Mouse (Mus musculus): ENCODE data around the gene Olfr353. TPM values are rescaled to one million over a fixed set of nuclear protein-coding genes. Genes with fewer than 3 reads are reported as not detected.

Gene Olfr353
- not detected in 2 replicates for polyA plus RNA-seq (2014; fragmentation: Nextera tagmentation; extraction: Ambion mirVana)

GRCm38 (mm10) chr2:36892836-36893235, at the start of gene Olfr353:
Gene Olfr353, minus strand, starts transcription at chr2:36892936.
- DNase-seq (ENCODE audit: low spot score, missing footprints) (no peak), ATAC-seq (ENCODE audit: low FRiP score) (no peak)
- no peaks in the 10 kb centered on the region for H3K4me1 ChIP-seq (ENCODE audit: control insufficient read depth, insufficient read depth, low read length)
- H3K9me3 ChIP-seq (ENCODE audit: control insufficient read depth, low read length): no peaks in the 10 kb centered on the region; the same call in 1 of the 2 replicates
- H3K27me3 ChIP-seq (ENCODE audit: control insufficient read depth, insufficient read depth, low read length): no peaks in the 10 kb centered on the region
- H3K4me3 ChIP-seq (ENCODE audit: low read depth, low read length): no peak within 1 kb of the TSS
- no peak within 1 kb of the TSS for H3K27ac ChIP-seq (ENCODE audit: low read depth, low read length)
- no peaks in the 10 kb centered on the region for H3K36me3 ChIP-seq (ENCODE audit: control insufficient read depth, insufficient read depth, low read length)
- no peak within 1 kb of the TSS for H3K9ac ChIP-seq (ENCODE audit: low read length)
- H3K4me2 ChIP-seq: no peak within 1 kb of the TSS

- no peak within 1 kb of the TSS for H3K27ac ChIP-seq (ENCODE audit: low read depth, low read length)
- DNase-seq (ENCODE audit: low spot score, missing footprints): no peak
- no peak for ATAC-seq (ENCODE audit: low FRiP score)
- 82% methylated on average over 2 of the region's 2 CpGs for WGBS
- no peaks in the 10 kb centered on the region for H3K36me3 ChIP-seq (ENCODE audit: control insufficient read depth, insufficient read depth, low read length)
- H3K9ac ChIP-seq (ENCODE audit: low read length): no peak within 1 kb of the TSS
- H3K4me3 ChIP-seq (ENCODE audit: low read depth, low read length): no peak within 1 kb of the TSS
- no peaks in the 10 kb centered on the region for H3K27me3 ChIP-seq (ENCODE audit: control insufficient read depth, insufficient read depth, low read length)
- no peaks in the 10 kb centered on the region for H3K4me1 ChIP-seq (ENCODE audit: control insufficient read depth, insufficient read depth, low read length)
- H3K4me2 ChIP-seq: no peak within 1 kb of the TSS
- peaks cover 5% of the 10 kb centered on the region; the same call in 1 of the 2 replicates for H3K9me3 ChIP-seq (ENCODE audit: control insufficient read depth, low read length)
These were observed 44.1 kb upstream of the Olfr353 start, which contains the start of gene Olfr356 for GRCm38 (mm10) chr2:36936821-36937220. Gene Olfr356, plus strand, starts transcription at chr2:36937121.

GRCm38 (mm10) chr2:36928797-36929196, 36.1 kb upstream of the Olfr353 start, which contains the start of gene Olfr355:
Gene Olfr355, minus strand, starts transcription at chr2:36928897.
- Histone ChIP-seq H3K4me2 (no peak within 1 kb of the TSS), H3K4me1 (ENCODE audit: control insufficient read depth, insufficient read depth, low read length) (no peaks in the 10 kb centered on the region), H3K9ac (ENCODE audit: low read length) (no peak within 1 kb of the TSS), H3K27ac (ENCODE audit: low read depth, low read length) (no peak within 1 kb of the TSS), H3K9me3 (ENCODE audit: control insufficient read depth, low read length) (peaks cover 6% of the 10 kb centered on the region; the same call in 1 of the 2 replicates), H3K27me3 (ENCODE audit: control insufficient read depth, insufficient read depth, low read length) (no peaks in the 10 kb centered on the region), H3K4me3 (ENCODE audit: low read depth, low read length) (no peak within 1 kb of the TSS), H3K36me3 (ENCODE audit: control insufficient read depth, insufficient read depth, low read length) (no peaks in the 10 kb centered on the region)
- ATAC-seq (ENCODE audit: low FRiP score): no peak
- no peak for DNase-seq (ENCODE audit: low spot score, missing footprints)

GRCm38 (mm10) chr2:36905380-36905779, 12.6 kb upstream of the Olfr353 start, which contains the start of gene Olfr354:
Gene Olfr354, plus strand, starts transcription at chr2:36905680.
- Histone ChIP-seq H3K27me3 (ENCODE audit: control insufficient read depth, insufficient read depth, low read length) (no peaks in the 10 kb centered on the region), H3K4me2 (no peak within 1 kb of the TSS), H3K9me3 (ENCODE audit: control insufficient read depth, low read length) (peaks cover 4% of the 10 kb centered on the region; the same call in 1 of the 2 replicates), H3K4me3 (ENCODE audit: low read depth, low read length) (no peak within 1 kb of the TSS), H3K4me1 (ENCODE audit: control insufficient read depth, insufficient read depth, low read length) (no peaks in the 10 kb centered on the region), H3K9ac (ENCODE audit: low read length) (no peak within 1 kb of the TSS), H3K27ac (ENCODE audit: low read depth, low read length) (no peak within 1 kb of the TSS), H3K36me3 (ENCODE audit: control insufficient read depth, insufficient read depth, low read length) (no peaks in the 10 kb centered on the region)
- DNase-seq (ENCODE audit: low spot score, missing footprints): no peak
- no peak for ATAC-seq (ENCODE audit: low FRiP score)

GRCm38 (mm10) chr2:36897114-36897513, 4.4 kb upstream of the Olfr353 start:
- H3K4me3 ChIP-seq (ENCODE audit: low read depth, low read length): no peak overlapping the region
- H3K27ac ChIP-seq (ENCODE audit: low read depth, low read length): no peak overlapping the region
- H3K4me1 ChIP-seq (ENCODE audit: control insufficient read depth, insufficient read depth, low read length): no peaks in the 10 kb centered on the region
- H3K4me2 ChIP-seq: no peak overlapping the region
- H3K9me3 ChIP-seq (ENCODE audit: control insufficient read depth, low read length): no peaks in the 10 kb centered on the region; the same call in 1 of the 2 replicates
- DNase-seq (ENCODE audit: low spot score, missing footprints) (no peak), ATAC-seq (ENCODE audit: low FRiP score) (no peak)
- no peaks in the 10 kb centered on the region for H3K36me3 ChIP-seq (ENCODE audit: control insufficient read depth, insufficient read depth, low read length)
- H3K27me3 ChIP-seq (ENCODE audit: control insufficient read depth, insufficient read depth, low read length): no peaks in the 10 kb centered on the region
- no peak overlapping the region for H3K9ac ChIP-seq (ENCODE audit: low read length)

- no peaks in the 10 kb centered on the region for H3K4me1 ChIP-seq (ENCODE audit: control insufficient read depth, insufficient read depth, low read length)
- H3K4me2 ChIP-seq: no peak within 1 kb of the TSS
- H3K9me3 ChIP-seq (ENCODE audit: control insufficient read depth, low read length): peaks cover 7% of the 10 kb centered on the region; the same call in 1 of the 2 replicates
- no peak within 1 kb of the TSS for H3K4me3 ChIP-seq (ENCODE audit: low read depth, low read length)
- no peaks in the 10 kb centered on the region for H3K36me3 ChIP-seq (ENCODE audit: control insufficient read depth, insufficient read depth, low read length)
- H3K27ac ChIP-seq (ENCODE audit: low read depth, low read length): no peak within 1 kb of the TSS
- DNase-seq (ENCODE audit: low spot score, missing footprints) (no peak), ATAC-seq (ENCODE audit: low FRiP score) (no peak)
- H3K9ac ChIP-seq (ENCODE audit: low read length): no peak within 1 kb of the TSS
- 78% methylated on average over 1 of the region's 1 CpGs for WGBS
- H3K27me3 ChIP-seq (ENCODE audit: control insufficient read depth, insufficient read depth, low read length): no peaks in the 10 kb centered on the region
These were observed 24.6 kb downstream of the Olfr353 start, which contains the start of gene Olfr352 for GRCm38 (mm10) chr2:36868160-36868559. Gene Olfr352, plus strand, starts transcription at chr2:36868460.

GRCm38 (mm10) chr2:36862560-36862959, 30.2 kb downstream of the Olfr353 start, which contains the start of gene Olfr351:
Gene Olfr351, minus strand, starts transcription at chr2:36862660.
- Histone ChIP-seq H3K4me3 (ENCODE audit: low read depth, low read length) (no peak within 1 kb of the TSS), H3K9me3 (ENCODE audit: control insufficient read depth, low read length) (peaks cover 4% of the 10 kb centered on the region; the same call in 1 of the 2 replicates), H3K4me2 (no peak within 1 kb of the TSS), H3K9ac (ENCODE audit: low read length) (no peak within 1 kb of the TSS), H3K27ac (ENCODE audit: low read depth, low read length) (no peak within 1 kb of the TSS), H3K27me3 (ENCODE audit: control insufficient read depth, insufficient read depth, low read length) (no peaks in the 10 kb centered on the region), H3K4me1 (ENCODE audit: control insufficient read depth, insufficient read depth, low read length) (no peaks in the 10 kb centered on the region), H3K36me3 (ENCODE audit: control insufficient read depth, insufficient read depth, low read length) (no peaks in the 10 kb centered on the region)
- 69% methylated on average over 1 of the region's 1 CpGs for WGBS
- no peak for DNase-seq (ENCODE audit: low spot score, missing footprints)
- ATAC-seq (ENCODE audit: low FRiP score): no peak

- H3K9me3 ChIP-seq (ENCODE audit: control insufficient read depth, low read length): peaks cover 10% of the 10 kb centered on the region
These were observed 46.7 kb downstream of the Olfr353 start, which contains the start of gene Olfr350 for GRCm38 (mm10) chr2:36846010-36846409. Gene Olfr350, plus strand, starts transcription at chr2:36846310.

More at GRCm38 (mm10) chr2:36846010-36846409, 46.7 kb downstream of the Olfr353 start, which contains the start of gene Olfr350:
- H3K36me3 ChIP-seq (ENCODE audit: control insufficient read depth, insufficient read depth, low read length): no peaks in the 10 kb centered on the region
- H3K27ac ChIP-seq (ENCODE audit: low read depth, low read length): no peak within 1 kb of the TSS
- no peak within 1 kb of the TSS for H3K4me3 ChIP-seq (ENCODE audit: low read depth, low read length)
- no peak within 1 kb of the TSS for H3K9ac ChIP-seq (ENCODE audit: low read length)
- no peaks in the 10 kb centered on the region for H3K27me3 ChIP-seq (ENCODE audit: control insufficient read depth, insufficient read depth, low read length)
- no peak for DNase-seq (ENCODE audit: low spot score, missing footprints)
- no peak within 1 kb of the TSS for H3K4me2 ChIP-seq
- WGBS: 92% methylated on average over 1 of the region's 1 CpGs
- ATAC-seq (ENCODE audit: low FRiP score): no peak
- no peaks in the 10 kb centered on the region for H3K4me1 ChIP-seq (ENCODE audit: control insufficient read depth, insufficient read depth, low read length)

Data from midbrain, embryonic 11.5 days (tissue).